Mouse (Mus musculus) liver, postnatal 0 days (tissue): ENCODE measurements around the gene Sipa1l3.

Experiments used
- CTCF ChIP-seq: sonication (generic); IDR thresholded peaks from 2 replicates; pipeline ENCODE4 v1.5.1; 2016; ENCODE audit warnings: antibody characterized with exemption, low read depth
- EP300 ChIP-seq: IDR thresholded peaks from 2 replicates; pipeline ENCODE4 v1.6.1; 2016; ENCODE audit warnings: antibody characterized with exemption, low read depth, mild to moderate bottlenecking

DNA sequence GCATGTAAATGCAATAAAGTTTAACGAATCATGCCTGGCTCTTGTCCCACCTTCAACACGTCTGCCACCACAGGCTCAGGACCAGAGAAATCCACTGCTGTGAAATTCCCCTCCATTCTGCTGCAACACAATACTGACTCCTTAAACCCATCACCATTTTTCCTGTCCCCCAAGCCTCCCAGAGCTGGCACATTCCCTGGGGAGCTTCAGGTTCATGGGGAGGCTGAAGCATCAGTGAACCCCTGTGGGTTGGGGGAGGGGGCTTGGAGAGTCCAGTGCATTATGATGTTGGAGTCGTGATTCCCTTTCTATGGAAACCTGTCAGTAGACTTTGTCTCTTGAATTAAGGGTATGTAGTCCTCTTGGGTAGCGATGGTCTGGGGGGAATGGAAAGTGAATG lies 37.8 kb upstream of the Sipa1l3 start:
- TF ChIP-seq EP300 = no peak
- no peak for TF ChIP-seq CTCF
